Mouse (Mus musculus): ENCODE measurements around the gene Gm10277. TPM values are rescaled to one million over a fixed set of nuclear protein-coding genes. Genes with fewer than 3 reads are reported as not detected.
A peak's percentile ranks its signal among the peaks of the same experiment; 100 is the strongest.

Gm10277 gene
- polyA plus RNA-seq, 1 experiment from 2014 or later: 1.4 TPM

DNA sequence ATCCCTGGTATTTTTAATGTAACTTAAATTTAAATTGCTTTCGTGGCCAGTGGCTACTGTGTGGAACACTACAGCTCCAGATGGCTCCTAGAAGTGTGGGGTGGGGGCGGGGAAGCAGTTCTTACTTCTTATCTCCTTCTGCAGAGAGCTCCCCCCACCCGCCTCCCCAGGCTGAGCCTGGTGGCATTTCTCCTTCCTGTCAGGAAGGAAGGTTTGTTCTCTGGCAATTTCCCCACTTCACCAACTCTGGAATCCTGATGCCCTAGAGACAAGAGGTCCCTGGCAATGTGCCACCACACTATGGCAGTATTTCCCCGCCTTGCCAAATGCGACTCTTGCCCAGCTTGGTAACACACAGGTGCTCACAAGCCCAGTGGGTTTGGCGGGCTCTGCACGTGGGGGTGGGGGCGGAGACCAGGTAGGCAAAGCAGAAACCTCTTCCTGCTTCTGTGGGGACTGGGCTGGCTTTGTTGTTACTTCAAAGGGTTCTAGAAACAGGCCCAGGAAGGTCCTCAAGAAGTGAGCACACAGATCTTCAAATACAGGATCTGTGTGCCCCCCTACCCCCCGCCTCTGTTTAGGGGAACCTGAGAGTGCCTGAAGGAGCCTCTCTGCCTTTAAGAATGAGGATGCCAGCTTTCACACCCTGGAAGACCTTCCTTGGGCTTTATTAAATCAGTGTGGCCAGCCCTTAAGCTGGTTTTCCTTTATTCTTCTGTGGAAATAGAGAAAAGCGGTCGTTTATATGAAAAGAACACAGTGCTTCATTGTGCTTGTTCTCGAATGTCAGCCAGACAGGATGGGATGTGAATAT is 4.4 kb upstream of the Gm10277 start:
- no peaks in the 10 kb centered on the region for H3K9me3 ChIP-seq (replicated peaks)
- 62% methylated on average over 12 of the region's 12 CpGs for WGBS
- DNase-seq (ENCODE audit: low spot score): no peak

DNA sequence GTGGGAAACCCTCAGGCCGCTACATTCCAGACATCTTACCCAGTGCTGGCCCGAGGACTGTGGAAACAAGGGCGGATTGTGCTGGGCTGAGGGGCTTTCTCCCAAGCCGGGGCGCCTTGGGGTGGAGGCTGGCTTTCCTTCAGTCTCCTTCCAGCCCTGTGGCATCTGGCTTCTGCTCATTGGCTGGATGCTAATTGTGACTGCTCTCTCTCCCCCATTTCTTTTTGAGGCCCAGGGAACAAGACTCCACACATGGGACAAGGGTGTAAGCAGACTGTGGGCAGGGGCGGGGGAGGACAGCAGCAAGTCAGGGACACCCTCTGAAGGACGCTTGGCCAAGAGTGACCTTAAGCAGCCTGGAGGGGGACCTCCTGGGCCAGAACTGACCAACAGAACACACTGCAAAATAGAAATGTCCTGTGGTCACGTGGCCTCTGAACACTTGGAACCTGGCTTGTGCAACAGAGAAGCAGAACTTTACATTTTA is 3.7 kb upstream of the Gm10277 start:
- DNase-seq (ENCODE audit: low spot score): peak; percentile 48
- 35% methylated on average over 8 of the region's 8 CpGs for WGBS
- Histone ChIP-seq H3K27me3 (ENCODE audit: low read depth, poor library complexity, severe bottlenecking) (no peaks in the 10 kb centered on the region), H3K27ac (peak overlapping the region; percentile 78), H3K36me3 (peaks cover under 1% of the 10 kb centered on the region; the same call in 1 of the 2 replicates), H3K4me3 (0 out of 2 replicates have a peak overlapping the region, but pooled peaks have one; percentile 5), H3K4me1 (peaks cover 42% of the 10 kb centered on the region), H3K9me3 (replicated peaks) (no peaks in the 10 kb centered on the region)

More for the DNA sequence above, 4.4 kb upstream of the Gm10277 start:
- Histone ChIP-seq H3K27me3 (ENCODE audit: low read depth, poor library complexity, severe bottlenecking) (no peaks in the 10 kb centered on the region), H3K4me1 (peaks cover 38% of the 10 kb centered on the region), H3K36me3 (no peaks in the 10 kb centered on the region), H3K4me3 (no peak overlapping the region), H3K27ac (peak overlapping the region; percentile 78; the same call in 1 of the 2 replicates)

- no peak for DNase-seq (ENCODE audit: low spot score)
- 71% methylated on average over 9 of the region's 9 CpGs for WGBS
- H3K4me3 ChIP-seq: no peak overlapping the region
These were observed 2.7 kb upstream of the Gm10277 start for GRCm38 (mm10) chr11:77790286-77790685.

DNA sequence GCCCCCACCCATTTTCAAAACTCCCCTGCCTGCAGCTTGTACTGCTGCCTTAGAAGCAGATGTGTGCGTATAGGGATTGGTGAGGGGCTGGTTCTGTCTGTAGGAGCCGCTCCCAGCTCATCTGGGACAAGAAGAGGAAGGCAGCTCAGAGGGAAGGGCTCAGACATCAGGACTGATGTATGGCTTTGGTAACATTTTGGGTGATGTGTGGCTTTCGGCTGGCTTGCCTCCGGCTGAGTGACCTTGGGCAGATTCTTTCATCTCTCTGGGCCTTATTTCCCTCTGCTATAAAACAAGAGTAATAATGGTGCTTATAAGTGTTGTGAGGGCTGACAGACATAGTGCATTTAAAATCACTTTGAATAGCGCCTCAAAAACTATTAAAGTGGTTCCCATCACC is 2.0 kb upstream of the Gm10277 start:
- no peaks in the 10 kb centered on the region for H3K9me3 ChIP-seq (replicated peaks)
- H3K4me3 ChIP-seq: no peak overlapping the region
- WGBS: 78% methylated on average over 5 of the region's 5 CpGs
- no peak overlapping the region for H3K27ac ChIP-seq
- peaks cover 60% of the 10 kb centered on the region for H3K4me1 ChIP-seq
- no peak for DNase-seq (ENCODE audit: low spot score)
- no peaks in the 10 kb centered on the region for H3K27me3 ChIP-seq (ENCODE audit: low read depth, poor library complexity, severe bottlenecking)
- peaks cover 9% of the 10 kb centered on the region for H3K36me3 ChIP-seq

More at GRCm38 (mm10) chr11:77790286-77790685, 2.7 kb upstream of the Gm10277 start:
- no peaks in the 10 kb centered on the region for H3K27me3 ChIP-seq (ENCODE audit: low read depth, poor library complexity, severe bottlenecking)
- H3K9me3 ChIP-seq (replicated peaks): no peaks in the 10 kb centered on the region
- peak overlapping the region; percentile 78; the same call in 1 of the 2 replicates for H3K27ac ChIP-seq
- peaks cover 52% of the 10 kb centered on the region for H3K4me1 ChIP-seq
- H3K36me3 ChIP-seq: peaks cover 9% of the 10 kb centered on the region

DNA sequence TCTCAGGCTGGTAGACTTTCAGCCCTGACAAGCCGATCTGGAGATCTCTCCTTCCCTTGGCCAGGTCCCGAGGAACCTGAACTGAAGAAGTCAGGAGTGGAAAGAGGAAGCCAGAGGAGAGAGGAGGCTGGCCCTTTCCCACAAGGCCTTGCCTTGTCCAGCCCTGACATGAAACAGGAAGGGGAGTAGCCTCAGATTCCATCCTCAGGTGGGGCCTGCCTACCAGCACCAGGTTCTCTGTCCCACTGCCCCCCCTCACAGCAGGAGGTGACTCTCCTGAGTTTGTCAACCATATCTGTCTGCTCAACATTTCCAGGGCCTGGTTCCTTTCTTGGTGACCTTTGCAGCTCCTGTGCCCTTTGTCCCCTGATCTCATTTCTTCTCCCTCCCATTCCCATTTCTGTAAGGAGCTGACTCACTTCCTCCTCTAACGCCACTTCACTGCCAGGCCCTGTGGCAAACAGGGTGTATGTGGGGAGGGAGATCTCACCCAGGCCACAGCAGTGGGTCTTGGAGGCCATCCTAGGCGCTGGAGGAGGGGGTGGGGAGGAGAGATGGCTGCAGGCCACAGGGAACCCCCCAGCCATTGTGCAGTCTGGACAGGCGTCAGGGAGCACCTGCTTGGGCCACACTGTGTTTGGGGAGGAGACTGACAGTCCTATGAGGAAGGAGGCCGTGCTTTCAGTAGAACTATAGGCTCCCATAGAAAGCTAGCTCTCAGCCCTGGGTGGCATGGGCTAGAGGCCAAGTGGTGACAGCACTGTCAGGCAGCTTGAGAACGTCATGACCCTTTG is 1.6 kb downstream of the Gm10277 start:
- H3K4me1 ChIP-seq: peaks cover 45% of the 10 kb centered on the region
- 64% methylated on average over 7 of the region's 7 CpGs for WGBS
- H3K9me3 ChIP-seq (replicated peaks): no peaks in the 10 kb centered on the region
- DNase-seq (ENCODE audit: low spot score): no peak
- H3K36me3 ChIP-seq: peaks cover 13% of the 10 kb centered on the region
- H3K27me3 ChIP-seq (ENCODE audit: low read depth, poor library complexity, severe bottlenecking): no peaks in the 10 kb centered on the region
- H3K4me3 ChIP-seq: no peak overlapping the region
- peak overlapping the region; percentile 74 for H3K27ac ChIP-seq

DNA sequence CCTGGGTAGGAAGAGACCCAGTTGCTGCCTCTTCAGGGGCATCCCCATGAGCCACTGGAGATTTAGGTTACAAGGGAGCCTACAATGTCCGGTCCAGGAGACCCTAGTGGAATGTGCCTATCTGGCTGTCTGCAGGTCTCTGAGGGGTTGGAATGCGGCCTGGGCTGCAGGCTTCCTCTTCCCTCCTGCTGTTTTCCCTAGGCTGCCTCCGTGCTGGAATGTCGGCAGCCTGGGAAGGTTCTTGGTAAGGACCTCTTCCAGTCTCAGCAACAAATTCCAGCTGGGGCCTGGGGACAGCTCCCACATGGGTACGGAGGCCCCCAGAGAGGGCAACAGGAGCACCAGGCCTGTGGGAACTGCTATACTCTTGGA is 2.2 kb downstream of the Gm10277 start:
- no peaks in the 10 kb centered on the region for H3K9me3 ChIP-seq (replicated peaks)
- H3K36me3 ChIP-seq: peaks cover 19% of the 10 kb centered on the region
- H3K4me3 ChIP-seq: no peak overlapping the region
- no peak for DNase-seq (ENCODE audit: low spot score)
- H3K4me1 ChIP-seq: peaks cover 39% of the 10 kb centered on the region
- peak overlapping the region; percentile 74 for H3K27ac ChIP-seq
- WGBS: 24% methylated on average over 5 of the region's 5 CpGs
- no peaks in the 10 kb centered on the region for H3K27me3 ChIP-seq (ENCODE audit: low read depth, poor library complexity, severe bottlenecking)

- peaks cover 37% of the 10 kb centered on the region for H3K4me1 ChIP-seq
- no peaks in the 10 kb centered on the region for H3K27me3 ChIP-seq (ENCODE audit: low read depth, poor library complexity, severe bottlenecking)
- WGBS: 89% methylated on average over 9 of the region's 9 CpGs
- H3K27ac ChIP-seq: no peak overlapping the region
- H3K4me3 ChIP-seq: no peak overlapping the region
- DNase-seq (ENCODE audit: low spot score): no peak
- H3K36me3 ChIP-seq: peaks cover 20% of the 10 kb centered on the region
- H3K9me3 ChIP-seq (replicated peaks): no peaks in the 10 kb centered on the region
These were observed 2.7 kb downstream of the Gm10277 start for GRCm38 (mm10) chr11:77784894-77785293.

DNA sequence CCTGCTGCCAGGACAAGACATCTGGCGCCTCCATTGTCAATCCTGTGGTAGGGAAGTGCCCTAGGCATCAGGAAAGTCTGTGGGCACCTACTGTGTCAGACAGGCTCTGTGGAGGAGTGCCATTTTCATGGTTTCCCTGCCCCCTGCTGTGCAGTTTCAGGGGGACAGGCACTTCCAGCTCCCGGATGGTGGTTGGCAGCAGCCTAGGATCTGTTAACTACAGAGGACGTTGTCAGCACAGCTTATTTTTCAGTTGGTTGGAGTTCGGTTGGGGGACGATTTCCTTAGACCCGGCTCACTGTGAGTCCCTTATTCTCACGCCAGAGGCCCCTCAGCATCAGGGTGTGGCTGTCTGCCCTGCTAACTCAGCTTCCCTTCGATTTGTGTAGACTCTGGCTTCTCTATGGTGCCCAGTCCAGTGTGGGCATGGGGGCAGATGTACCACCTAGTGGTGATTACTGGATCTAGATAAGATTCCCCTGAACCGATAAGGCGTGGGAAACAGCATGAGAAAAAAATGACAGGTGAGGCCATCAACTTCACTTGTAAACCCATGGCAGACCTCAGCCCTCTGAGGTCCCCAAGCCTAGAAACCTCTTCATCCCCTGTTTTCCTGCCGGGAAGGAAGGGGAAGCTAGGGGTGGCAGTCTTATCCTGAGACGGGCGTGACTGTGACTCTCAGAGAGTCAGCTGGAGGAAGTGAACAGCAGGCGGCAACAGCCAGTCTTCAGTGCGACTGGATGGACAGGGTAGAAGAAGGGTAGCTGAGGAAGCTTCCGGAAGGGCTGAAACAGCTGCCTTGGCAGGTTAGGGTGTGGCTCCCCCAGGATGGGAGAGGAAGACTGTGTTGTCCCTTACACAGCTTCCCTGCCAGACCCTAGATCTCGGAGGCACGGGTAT is 3.5 kb downstream of the Gm10277 start:
- 61% methylated on average over 18 of the region's 18 CpGs for WGBS
- Histone ChIP-seq H3K27ac (peak overlapping the region; percentile 7; the same call in 1 of the 2 replicates), H3K4me1 (peaks cover 37% of the 10 kb centered on the region), H3K36me3 (peaks cover 26% of the 10 kb centered on the region), H3K9me3 (replicated peaks) (no peaks in the 10 kb centered on the region), H3K4me3 (no peak overlapping the region), H3K27me3 (ENCODE audit: low read depth, poor library complexity, severe bottlenecking) (no peaks in the 10 kb centered on the region)
- no peak for DNase-seq (ENCODE audit: low spot score)

- peaks cover 32% of the 10 kb centered on the region for H3K36me3 ChIP-seq
- 71% methylated on average over 10 of the region's 10 CpGs for WGBS
- H3K9me3 ChIP-seq (replicated peaks): no peaks in the 10 kb centered on the region
- peaks cover 37% of the 10 kb centered on the region for H3K4me1 ChIP-seq
- no peak for DNase-seq (ENCODE audit: low spot score)
- no peak overlapping the region for H3K4me3 ChIP-seq
- H3K27ac ChIP-seq: no peak overlapping the region
- no peaks in the 10 kb centered on the region for H3K27me3 ChIP-seq (ENCODE audit: low read depth, poor library complexity, severe bottlenecking)
These were observed 4.3 kb downstream of the Gm10277 start for GRCm38 (mm10) chr11:77783211-77783746.

DNA sequence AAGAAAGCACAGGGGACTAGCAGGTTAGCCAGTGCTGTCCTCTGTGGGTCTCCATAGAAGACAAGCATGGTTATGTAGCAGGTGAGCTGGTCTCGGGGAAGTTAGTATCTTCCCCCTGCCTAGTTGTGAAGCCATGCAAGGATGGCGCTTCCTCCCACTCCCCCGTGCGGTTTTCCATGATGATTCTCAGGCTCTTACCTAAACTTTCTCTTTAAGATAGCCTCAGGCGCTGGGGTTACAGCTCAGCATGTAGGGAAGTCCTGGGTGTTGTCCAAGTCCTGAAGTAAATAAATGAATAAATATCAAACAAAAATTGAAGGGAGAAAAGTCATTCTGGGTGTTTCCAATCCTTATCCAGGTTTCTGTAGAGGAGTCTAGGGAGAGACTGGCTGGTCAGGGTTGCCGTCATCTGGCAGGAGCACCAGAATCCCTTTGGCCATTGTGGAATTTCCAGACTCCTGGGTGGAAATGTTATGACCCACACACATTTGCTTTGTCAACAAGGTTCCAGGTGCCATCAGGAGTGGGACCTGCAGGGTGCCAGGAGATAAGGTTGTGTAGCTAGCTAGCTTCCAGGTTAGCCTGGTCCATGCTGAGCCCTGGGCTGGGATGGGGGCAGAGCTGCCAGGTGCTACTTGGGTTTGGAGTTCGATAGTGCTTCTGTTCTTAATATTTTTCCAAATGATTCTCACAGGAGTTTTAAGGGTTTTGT is 5.3 kb downstream of the Gm10277 start:
- Histone ChIP-seq H3K27me3 (ENCODE audit: low read depth, poor library complexity, severe bottlenecking) (no peaks in the 10 kb centered on the region), H3K4me1 (peaks cover 40% of the 10 kb centered on the region), H3K9me3 (replicated peaks) (no peaks in the 10 kb centered on the region), H3K27ac (no peak overlapping the region), H3K36me3 (peaks cover 42% of the 10 kb centered on the region), H3K4me3 (no peak overlapping the region)
- WGBS: 87% methylated on average over 7 of the region's 7 CpGs
- no peak for DNase-seq (ENCODE audit: low spot score)

- Histone ChIP-seq H3K36me3 (peaks cover 44% of the 10 kb centered on the region), H3K27ac (no peak overlapping the region), H3K4me3 (no peak overlapping the region), H3K4me1 (peaks cover 34% of the 10 kb centered on the region), H3K27me3 (ENCODE audit: low read depth, poor library complexity, severe bottlenecking) (no peaks in the 10 kb centered on the region), H3K9me3 (replicated peaks) (no peaks in the 10 kb centered on the region)
- DNase-seq (ENCODE audit: low spot score): no peak
- WGBS: 82% methylated on average over 7 of the region's 7 CpGs
These were observed 6.5 kb downstream of the Gm10277 start for GRCm38 (mm10) chr11:77781088-77781487.

Measured in limb, embryonic 10.5 days (tissue).